Mouse (Mus musculus) thymus, adult 2 months (tissue): ENCODE data around the gene Surf1.

ENCODE experiments used
- CTCF ChIP-seq: fragments of 200-500 bp; IDR thresholded peaks from 2 replicates; pipeline ENCODE4 v1.5.1; 2012; ENCODE audit warnings: mild to moderate bottlenecking, control low read depth, low read length, moderate library complexity, borderline replicate concordance; ENCODE audit not compliant: control insufficient read depth, poor library complexity, insufficient read depth; ENCODE audit errors: extremely low read depth
- POLR2A ChIP-seq: fragments of 200-500 bp; IDR thresholded peaks from 2 replicates; pipeline ENCODE4 v1.6.1; 2012; ENCODE audit warnings: mild to moderate bottlenecking, low read length, control low read depth, moderate library complexity; ENCODE audit not compliant: control insufficient read depth, poor library complexity, insufficient read depth; ENCODE audit errors: extremely low read depth

GRCm38 (mm10) chr2:26951346-26951905 is 35.1 kb upstream of the Surf1 start:
- TF ChIP-seq POLR2A (no peak), CTCF (no peak)
